Mouse (Mus musculus): ENCODE results near the gene Fap.

DNA sequence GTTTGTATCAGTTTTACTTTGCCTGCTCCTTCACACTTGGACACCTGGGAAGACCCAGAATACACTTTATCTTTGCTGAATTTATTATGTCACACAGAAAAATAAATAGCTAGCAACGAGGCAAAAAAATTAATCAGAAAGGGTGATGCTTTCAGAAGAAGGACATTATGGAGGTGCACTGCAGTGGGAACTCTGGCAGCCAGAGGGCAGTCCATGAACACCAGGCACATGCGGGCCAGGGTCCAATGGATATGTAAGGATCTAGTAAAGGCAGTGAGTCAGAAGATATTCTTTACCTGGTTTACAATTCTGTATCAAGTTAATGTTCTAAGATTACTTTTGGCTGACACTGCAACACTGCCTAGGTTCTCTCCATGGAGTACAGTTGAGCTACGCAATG lies 24.2 kb downstream of the Fap start:
- TF ChIP-seq CTCF (IDR thresholded peaks at IDR 0.05; ENCODE audit: low read depth) (no peak), EP300 (IDR thresholded peaks at IDR 0.05; ENCODE audit: low read depth) (no peak)

All from heart, postnatal 0 days (tissue).